Mouse (Mus musculus) spleen, postnatal 14 days (tissue): Measurements from ENCODE around the gene Tsc22d3.
"Not testable (repeated sequence)": the region's sequence is repeated elsewhere in the genome, so short reads cannot be mapped to it uniquely, and the experiment has no call there.

Experiments
- DNase-seq, 2 experiments: peaks; one replicate each; pipeline ENCODE4 v3.0.0; 2021 to 2022; ENCODE audit warnings: low spot score in 2 of 2

Tsc22d3 gene

GRCm38 (mm10) chrX:140500306-140500705 is 100.2 kb downstream of the Tsc22d3 start:
- DNase-seq, result no peak

- not testable (repeated sequence) for DNase-seq
Observed at GRCm38 (mm10) chrX:140498431-140498830, 102.0 kb downstream of the Tsc22d3 start.

- DNase-seq, result no peak
Observed at GRCm38 (mm10) chrX:140494170-140494569, 106.3 kb downstream of the Tsc22d3 start.

- DNase-seq, result no peak
Observed at GRCm38 (mm10) chrX:140493527-140494029, 106.9 kb downstream of the Tsc22d3 start.

- DNase-seq, result no peak
Observed at GRCm38 (mm10) chrX:140491884-140492571, 108.4 kb downstream of the Tsc22d3 start.

- no peak for DNase-seq
Observed at GRCm38 (mm10) chrX:140490203-140490602, 110.3 kb downstream of the Tsc22d3 start.
